Mouse (Mus musculus) gonadal fat pad, adult 2 months (tissue): ENCODE results near the gene Scgb1a1. TPM values are rescaled to one million over a fixed set of nuclear protein-coding genes. Genes with fewer than 3 reads are reported as not detected.
"Not testable (repeated sequence)": the region's sequence is repeated elsewhere in the genome, so short reads cannot be mapped to it uniquely, and the experiment has no call there.

ENCODE experiments used
- DNase-seq: peaks from one replicate; pipeline ENCODE4 v3.0.0-alpha.2; 2012; ENCODE audit warnings: low read depth
- polyA plus RNA-seq: library from polyadenylated mRNA; depleted of rRNA; stranded (reverse); fragments of >200 nt; gene quantifications from 2 replicates; pipeline ENCODE4 v1.2.3, GENCODE M21; 2012

The Scgb1a1 gene
- polyA plus RNA-seq, 1 experiment = 6.9 TPM

DNA sequence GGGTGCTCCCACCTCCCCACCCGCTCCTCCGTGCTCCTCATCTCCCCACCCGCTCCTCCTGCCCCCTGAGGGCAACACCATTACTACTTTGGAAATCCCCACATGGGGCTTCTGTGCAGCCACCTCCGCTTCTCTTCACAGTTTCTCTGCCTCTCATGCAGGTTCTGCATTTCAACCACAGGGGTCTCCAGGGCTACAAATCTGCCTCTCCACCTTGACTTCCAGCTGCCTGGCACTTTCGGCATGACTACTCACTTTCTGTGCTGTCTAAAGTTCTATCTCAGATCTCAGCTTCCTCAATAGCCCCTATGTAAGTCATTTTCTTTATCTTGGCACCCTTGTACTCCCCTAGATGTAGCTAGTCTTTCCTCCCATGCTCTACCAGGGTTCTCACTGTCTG, 20.5 kb downstream of the Scgb1a1 start:
- DNase-seq = no peak

DNA sequence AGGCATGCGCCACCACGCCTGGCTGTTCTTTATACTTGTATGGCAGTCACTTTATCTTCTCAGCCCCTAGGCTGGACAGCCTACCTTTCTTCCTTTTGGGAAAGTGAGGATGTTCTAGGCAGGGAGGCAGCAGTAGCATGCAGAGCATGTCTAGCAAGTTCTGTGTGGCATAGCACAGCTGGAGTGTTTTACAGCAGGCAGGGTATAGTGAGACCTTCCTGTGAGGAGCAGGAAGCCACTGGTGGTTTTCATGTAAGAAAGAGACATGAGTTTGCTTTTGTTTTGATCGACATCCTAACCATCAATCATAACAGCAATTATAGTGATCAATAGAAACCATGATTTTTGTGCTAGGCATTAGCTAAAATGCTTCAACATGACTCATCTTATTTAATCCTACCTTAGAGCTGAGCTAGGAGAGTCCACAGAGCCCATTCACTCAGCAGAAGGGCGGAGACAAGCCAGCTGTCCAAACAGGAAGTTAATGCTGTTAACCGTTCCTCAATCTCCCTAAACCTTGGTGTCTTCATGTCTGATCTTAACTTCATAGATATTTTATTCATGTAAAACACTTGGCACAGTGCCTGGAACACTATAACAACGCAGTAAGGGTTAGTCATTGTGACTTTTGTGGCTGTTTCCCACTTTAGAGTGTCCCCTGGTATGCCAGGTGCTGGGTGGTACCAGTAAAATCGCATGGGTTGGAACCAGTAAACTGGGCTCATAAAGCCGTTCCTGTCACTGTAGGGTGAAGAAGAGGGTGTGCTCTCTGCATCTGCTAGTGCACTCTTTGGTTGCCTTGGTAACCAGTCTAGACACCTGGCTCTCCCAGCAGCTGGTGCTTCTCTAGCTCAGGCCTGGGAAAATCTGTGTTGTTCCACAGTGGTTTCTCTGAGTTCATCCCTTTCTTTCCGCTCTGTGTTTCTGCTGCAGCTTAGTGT, 21.9 kb downstream of the Scgb1a1 start:
- DNase-seq = no peak

DNA sequence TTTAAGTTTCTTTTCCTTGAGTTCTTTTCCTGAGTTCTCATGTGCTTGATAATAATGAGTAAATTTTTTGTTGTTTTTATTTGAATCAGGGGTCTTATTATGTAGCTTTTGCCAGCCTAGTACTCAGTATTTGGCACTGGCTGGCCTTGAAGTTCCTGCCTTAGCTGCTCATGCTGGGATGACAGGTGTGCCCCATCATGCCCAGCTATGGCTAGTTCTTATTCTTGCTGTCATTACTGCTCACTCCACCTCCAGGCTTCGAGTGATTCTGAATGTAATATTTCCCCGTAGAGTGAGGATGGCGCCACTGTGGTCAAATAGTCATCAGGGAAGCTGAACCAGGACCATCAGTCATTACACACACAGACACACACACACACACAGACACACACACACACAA, 23.9 kb downstream of the Scgb1a1 start:
- DNase-seq = no peak

DNA sequence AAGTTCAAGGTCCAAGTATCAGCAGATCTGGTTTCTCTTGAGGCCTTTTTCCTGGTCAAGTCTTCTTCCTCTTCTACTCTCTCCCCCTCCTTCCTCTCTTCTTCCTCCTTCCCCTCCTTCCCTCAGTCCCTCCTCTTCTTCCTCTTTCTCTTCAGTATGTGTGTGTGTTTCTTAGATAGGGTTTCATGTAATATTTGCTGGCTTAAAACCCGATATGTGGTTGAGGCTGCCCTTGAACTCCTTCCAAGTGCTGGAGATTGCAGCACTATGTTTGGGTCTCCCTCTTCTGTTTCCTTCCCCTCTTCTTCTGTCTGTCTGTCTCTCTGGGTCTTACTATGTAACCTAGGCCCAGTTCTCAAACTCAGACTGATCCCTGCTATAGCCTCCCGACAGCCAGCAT, 24.9 kb downstream of the Scgb1a1 start:
- DNase-seq = no peak

DNA sequence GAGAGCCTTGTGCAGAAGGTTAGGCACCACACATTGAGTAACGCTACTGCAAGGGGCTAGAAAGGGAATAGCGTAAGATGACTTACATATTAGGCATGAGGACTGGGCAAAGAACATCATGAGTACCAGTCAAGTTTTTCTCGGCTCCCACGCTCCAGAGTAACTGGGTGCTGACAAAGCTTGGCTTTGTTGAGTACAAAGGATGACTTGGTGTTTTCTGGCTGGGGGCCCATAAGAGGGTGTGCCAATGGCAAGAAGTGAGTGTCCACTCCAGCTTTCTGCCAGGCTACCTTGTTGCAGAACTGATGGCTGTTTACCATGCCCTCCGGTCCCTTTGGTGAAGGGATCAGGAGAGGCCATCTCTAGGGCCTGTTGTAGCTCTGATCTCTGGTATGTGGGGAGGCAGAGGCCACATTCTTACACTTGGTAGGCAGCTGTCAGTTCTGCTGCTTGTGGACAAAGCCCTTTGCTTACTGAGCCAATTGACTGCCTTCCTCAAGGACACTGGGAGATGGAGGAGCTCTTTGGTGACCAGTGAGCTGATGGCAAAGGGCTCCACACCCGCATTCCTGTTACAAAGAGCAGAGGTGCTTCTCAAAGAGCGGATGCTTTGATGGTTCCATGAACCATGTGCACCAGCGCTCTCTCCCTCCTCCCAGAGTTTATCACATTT, 26.4 kb downstream of the Scgb1a1 start:
- DNase-seq = peak; percentile 95

DNA sequence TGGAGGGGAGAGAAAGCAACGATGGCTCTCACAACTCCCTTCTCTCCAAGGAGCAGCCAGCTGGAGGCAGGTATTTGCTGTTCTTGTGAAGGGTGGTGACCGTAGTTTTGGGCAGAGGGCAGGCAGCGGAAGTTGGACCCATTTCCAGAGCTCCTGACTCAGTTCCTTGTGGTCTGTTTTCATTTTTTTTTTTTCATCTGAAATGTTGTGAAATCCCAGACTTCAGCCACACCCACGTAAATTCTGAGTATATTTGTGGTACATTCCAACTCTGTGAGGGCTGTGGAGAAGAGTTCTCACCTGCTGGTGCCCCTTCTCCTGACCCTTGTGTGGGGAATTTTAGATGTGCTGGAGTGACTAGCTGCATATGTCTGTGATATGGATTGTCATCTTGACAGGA, 27.7 kb downstream of the Scgb1a1 start:
- no peak for DNase-seq

DNA sequence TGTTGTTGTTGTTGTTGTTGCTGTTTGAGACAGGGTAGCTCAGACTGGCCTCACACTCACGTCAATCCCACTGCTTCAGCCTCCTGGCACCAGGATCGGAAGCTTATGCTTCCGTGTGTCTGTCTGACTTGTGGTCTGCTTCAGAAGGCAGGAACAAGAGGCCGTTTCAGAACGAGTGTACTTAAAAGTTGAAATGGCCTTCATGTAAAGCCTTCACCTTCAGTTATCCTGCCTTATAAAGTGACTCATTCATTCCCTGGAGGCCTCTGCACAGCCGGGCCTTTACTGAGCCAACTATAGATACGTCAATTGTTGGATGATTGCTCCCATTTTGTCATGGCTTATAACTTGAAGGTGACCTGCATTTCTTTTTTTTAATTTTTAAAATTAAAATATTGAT, 28.4 kb downstream of the Scgb1a1 start:
- DNase-seq = no peak

DNA sequence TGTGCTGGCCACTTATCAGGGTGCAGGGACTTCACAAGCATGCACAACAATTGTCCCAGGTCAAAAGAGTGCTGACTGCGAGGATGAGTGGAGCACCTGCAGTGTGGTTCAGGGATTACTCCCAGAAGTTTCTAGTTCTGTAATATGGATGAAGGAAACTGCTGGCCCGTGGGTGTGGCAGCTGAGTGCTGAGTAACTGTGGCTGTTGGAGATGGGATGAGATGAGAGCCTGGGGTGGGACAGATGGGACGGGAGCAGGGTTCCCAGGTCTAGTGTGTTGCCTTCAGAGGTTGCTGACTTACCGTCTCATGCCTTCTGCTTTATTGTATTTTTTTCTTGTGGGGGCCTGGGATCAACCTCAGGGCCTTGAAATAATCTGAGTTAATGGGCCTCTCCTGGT, 28.8 kb downstream of the Scgb1a1 start:
- no peak for DNase-seq

DNA sequence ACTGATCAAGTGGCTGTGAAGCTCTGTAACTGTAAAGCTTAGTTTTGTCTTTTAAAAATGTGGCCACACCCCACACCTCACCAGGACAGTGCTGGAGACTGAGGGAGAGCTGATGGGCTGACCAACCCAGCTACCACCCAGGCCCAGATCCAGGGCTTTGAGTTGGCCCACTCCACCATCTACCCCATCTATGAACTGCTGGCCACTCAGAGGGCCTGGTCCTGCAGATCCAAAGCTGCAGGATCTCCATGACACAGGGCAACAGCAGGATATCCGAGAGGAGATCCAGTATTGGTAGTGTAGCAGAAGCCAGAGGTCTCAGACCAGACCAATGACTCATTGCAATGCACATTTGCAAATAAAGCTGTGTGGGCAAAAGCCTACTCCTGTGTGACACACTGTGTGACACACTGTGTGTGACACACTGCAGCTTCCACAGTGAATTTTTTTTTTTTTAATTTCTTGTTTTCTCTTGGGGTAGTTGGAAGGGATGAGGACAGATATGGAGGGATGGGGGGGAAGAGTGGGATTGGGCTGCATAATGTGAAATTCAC, 29.4 kb downstream of the Scgb1a1 start:
- no peak for DNase-seq

DNA sequence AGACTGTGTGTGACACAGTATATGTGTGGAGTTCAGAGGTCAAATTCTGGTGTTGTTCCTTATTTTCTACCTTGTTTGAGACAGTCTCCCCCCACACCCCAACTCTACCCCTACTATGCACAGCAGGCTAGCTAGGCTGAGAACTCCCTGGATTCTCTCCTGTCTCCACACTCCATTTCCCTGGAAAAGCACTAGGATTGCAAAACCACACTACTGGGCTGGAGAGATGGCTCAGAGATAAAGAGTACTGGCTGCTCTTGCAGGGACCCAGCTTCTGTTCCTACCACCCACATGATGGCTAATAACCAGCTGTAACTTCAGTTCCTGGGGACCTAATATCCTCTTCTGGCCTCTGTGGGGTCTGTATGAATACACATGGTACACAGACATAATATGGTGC, 30.1 kb downstream of the Scgb1a1 start:
- no peak for DNase-seq

DNA sequence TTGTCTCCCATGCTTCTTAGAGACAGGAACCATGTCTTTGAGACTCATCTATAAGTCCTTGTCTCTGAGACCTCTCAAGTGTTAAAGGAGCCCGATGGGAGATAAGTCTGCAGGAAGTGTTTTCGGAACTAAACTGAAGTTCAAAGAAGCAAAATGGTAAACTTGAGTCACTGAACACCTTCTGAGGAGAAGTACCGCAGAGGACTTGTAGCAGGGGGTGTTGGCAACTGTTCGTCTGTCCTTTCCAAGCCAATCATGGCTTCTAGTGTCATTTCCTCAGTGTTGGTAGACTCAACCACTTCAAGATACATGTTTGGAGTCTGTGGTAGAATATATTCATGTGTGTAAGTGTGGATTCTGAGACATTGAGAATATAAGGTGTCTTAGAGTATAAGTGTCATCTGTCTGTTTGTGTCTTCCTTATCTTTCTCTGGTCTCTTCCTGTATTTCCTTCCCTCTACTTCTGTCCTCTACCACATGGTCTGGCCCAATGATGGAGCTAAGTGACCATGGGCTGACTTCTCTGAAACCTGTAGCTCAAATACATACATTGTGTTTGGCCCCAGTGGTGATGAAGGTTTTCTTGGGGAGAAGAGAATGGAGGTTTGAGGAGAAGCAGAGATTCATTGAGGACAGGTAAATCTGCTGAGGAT, 31.9 kb downstream of the Scgb1a1 start:
- no peak for DNase-seq

DNA sequence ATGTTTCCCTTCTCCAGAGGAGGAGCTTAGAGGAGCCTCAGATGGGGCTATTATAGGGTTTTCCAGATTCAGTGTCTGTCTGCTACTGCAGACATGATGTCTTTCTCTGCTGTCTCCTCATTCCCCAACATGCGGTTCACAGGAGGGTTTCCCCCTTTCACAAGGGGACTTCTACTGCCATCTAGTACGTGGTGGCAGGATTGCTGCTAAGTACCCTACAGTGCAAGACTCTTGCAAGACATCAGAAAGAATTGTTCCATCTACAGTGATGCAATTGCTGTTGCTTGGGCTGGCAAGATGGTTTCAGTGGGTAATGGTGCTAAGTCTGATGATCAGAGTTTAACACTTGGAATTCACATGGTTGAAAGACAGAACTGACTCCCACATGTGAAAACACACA, 32.6 kb downstream of the Scgb1a1 start:
- DNase-seq = no peak

DNA sequence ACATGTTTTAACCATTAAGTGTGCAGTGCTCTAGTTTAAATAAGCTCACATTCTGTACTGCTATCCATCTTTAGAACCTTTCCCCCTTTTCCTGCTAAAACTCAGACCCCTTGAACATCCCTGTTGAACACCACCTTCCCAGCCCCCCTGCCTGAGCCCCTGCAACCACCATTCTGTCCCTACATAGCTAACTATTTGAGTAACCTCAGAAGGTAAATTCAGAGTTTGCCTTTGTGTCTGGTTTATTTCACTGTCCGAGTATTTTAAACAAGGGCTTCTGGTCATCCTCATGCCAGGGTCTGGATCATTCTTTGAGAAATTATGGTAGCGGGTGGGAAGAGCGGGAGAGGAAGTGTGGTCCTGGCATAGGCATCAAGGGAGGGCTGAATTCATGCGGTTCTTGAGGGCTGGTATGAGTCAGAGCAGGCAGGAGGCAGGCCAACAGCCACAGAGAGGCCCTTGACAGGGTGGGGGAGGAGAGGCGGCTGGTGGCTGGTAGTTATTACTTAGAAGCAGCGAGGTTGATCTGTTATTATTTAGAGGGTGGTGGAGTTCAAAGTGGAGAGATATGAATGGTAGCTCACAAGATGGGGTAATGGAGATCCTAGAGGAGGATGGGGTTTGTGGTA, 34.8 kb downstream of the Scgb1a1 start:
- no peak for DNase-seq

DNA sequence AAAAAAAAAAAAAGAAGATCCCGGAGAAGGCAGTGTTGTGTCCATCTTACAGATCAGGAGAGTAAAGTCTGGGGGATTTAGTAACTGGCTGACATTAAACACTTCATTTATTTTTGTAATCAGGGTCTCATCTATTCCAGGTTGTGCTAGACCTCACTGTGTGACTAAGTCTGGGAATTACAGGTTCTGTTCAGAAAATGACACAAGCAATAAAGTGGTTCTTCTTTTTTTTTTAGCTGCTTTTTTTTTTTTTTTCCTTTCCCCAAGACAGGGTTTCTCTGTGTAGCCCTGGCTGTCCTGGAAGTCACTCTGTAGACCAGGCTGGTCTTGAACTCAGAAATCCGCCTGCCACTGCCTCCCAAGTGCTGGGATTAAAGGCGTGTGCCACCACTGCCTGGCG, 35.8 kb downstream of the Scgb1a1 start:
- DNase-seq = not testable (repeated sequence)

DNA sequence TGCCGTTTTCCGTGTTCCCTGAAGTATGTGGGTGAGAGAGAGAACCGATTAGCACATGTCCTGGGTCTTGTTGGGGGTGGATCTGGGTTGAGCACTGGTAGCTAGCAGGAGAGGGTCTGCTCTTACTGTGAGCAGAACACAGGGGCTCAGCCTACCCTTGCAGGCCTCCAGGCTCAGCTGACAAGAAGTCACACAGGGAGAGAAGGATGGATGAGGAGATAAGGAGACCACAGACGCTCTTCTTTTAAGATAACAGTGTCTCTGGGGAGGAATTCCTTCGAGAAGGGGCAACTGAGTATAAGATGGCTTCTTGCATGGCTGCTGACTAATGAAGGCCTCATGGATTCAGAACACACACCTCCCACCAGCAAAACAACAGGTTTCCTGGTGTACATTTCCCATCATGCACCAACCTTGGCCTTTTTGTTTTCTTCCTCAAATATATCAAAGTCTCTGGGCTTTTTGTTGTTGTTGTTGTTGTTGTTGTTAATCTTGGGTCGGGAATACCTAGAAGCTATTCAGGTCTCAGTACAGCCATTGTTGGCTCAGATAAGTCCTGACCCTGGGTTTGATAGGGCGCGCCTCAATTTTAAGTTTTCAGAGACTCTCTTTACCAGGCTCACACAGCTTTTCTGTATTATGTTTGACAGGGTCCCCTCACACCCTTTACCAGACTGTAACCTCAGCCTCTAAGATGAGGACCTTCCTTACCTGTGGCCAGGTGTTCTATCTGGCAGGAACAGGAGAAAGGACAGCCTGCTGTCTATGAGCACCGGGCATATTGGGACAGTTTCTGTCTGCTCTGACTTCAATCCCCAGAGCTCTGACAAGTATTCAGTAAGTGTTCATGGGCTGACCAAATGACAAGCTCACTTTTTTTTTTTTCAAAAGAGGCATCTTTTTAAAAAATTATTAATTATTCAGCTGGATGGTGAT, 37.2 kb downstream of the Scgb1a1 start:
- DNase-seq = no peak

DNA sequence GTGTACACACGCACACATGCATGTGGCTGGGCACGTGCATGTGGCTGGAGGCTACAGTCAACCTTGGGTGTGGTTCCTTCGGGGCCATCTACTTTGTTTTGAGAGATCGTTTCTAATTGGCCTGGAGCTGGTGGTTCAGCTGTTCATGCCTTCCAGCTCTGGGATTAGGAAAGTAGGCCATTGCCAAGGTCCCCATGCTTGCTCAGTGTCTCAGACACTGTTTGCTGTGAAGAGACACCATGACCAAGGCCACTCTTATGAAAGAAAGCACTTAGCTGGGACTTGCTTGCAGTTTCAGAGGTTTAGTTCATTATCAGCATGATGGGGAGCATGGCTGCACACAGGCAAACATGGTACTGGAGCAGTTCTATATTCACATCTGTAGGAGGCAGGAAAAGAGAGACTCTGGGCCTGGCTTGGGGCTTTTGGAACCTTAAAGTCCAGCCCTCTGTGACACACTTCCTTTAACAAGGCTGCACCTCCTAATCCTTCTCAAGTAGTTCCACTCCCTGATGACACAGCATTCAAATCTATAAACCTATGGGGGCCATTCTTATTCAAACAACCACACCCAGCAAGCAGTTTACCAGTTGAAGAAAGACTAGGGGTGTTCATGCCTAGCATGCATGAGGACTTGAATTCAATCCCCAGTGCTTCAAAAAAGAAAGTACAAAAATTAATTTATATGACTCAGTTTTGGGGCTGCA, 38.6 kb downstream of the Scgb1a1 start:
- no peak for DNase-seq

DNA sequence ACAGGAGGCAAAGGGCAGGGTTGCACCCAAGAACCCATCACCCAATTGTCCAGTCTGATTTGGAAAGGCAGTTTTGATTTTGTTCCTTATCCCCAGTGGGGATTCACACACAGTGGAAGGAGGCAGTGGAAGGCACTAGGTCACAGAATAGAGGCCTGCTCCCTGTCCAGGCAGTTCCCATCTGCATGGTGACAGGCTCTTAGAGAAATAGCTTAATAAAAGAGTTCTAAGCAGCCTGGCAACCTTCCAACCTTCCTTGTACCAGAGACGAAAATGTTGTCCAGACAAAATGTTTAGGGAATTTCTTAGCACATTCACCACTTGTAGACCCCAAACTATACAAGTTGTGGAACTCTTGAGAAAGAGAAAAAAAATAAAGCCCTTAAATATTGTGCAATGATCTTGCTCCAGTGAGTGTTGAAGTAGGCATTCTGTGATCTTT, 39.8 kb downstream of the Scgb1a1 start:
- DNase-seq = no peak

DNA sequence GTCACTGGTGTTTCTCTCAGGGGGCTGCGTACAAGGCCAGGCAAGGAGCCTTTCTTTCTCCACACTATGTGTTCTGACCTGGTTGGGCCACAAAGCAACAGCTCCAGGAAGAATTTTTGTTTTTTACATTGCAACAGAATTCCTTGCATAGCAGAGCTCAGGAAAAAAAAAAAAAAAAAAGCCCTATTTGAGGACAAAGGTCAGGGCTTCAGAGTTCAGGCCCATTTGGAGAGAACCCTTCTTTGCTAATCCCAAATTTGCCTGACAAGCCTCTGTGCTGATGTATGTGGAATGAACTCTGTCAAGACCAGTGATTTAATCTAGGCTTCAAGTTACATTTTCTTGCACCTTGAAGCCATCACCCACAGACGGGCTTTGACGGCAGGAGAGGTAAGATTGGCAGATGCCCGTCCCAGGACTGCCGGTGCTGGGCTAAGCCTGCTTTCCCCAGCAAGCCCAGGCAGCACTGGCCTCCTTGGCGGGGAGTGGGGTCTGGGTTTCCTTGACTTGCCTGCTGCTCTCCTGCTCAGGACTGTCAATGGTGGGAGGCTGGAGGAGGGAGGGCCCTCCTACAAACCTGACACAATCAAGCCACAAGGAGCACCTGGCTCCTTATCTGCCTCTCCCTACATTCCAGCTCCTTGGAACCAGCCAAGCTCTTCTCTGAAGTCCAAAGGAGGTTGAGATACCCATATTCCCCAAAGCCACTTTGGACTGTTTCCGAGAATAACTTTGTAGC, 40.4 kb downstream of the Scgb1a1 start:
- DNase-seq = no peak

DNA sequence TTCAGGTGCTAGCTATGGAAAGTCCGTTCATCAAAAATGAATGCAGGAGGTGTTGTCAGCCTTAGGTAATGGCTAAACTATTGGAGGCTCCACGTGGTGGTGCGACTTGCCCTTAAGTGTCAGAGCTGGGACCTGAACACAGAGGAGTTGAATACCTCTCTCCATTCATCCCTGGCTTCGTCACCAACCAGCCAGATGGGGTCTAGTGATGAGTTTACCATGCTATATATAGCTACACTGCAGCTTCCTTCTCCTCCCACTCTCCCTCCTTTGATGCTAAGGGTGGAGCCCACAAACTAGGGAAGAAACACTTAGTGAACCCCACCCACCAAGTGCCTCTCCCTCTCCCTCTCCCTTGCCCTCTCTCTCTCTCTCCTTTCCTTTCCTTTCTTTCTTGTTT, 43.5 kb downstream of the Scgb1a1 start:
- DNase-seq = no peak
